Mouse (Mus musculus): ENCODE measurements at regions not wholly inside any gene's neighbourhood (a gene's known extent, or its start where the extent isn't known, plus 50 kb on each side); places are given as distances from the start of the nearest gene placed in this dataset.
A peak's percentile ranks its signal among the peaks of the same experiment; 100 is the strongest.

DNA sequence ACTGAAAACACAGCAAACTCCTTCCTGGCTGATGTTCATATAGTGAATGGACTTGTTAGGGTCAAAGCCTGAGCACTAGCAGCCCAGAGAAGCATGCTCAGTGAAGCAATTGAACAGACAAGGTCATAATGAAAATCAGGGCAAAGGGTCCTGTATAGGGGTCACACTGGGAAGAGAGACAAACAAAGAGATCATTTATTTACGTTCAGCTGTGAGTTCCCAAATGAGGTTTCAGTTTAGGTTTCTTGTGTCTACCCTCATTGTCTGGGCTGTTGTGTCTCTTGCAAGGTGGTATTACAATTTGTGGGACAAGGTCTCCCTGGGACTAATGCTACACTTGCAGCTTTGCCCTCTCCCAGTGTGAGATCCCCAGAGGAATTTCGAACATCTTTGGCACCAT, 624.4 kb upstream of the Auts2 start:
- DNase-seq (ENCODE audit: low spot score in 2 of 2): no peak
- intact Hi-C loops (cut with DNase I): no loop called here

DNA sequence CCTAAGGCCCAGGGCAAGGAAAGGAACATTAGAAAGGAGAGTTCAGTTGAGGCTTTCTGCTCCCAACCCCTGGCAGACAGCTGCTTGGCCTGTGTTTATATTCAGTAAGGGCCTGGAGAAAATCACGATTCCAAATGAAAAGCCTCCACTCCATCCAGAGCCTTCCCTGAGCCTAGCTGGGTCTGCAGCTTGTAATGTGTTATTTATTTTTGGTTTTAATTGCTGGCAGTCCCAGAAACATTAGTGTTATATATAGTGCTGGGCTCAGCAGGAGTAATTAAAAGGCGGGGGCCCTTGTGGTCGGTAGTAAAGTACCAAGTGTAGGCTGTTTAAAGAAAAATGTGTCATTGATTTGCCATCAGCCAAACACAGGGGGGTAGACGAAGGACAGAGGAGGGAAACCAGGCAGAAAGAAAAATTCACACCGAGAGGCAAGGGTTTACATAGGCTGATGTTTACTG, 623.9 kb upstream of the Auts2 start:
- no peak for DNase-seq (ENCODE audit: low spot score in 2 of 2)
- intact Hi-C loops (cut with DNase I): no loop called here

DNA sequence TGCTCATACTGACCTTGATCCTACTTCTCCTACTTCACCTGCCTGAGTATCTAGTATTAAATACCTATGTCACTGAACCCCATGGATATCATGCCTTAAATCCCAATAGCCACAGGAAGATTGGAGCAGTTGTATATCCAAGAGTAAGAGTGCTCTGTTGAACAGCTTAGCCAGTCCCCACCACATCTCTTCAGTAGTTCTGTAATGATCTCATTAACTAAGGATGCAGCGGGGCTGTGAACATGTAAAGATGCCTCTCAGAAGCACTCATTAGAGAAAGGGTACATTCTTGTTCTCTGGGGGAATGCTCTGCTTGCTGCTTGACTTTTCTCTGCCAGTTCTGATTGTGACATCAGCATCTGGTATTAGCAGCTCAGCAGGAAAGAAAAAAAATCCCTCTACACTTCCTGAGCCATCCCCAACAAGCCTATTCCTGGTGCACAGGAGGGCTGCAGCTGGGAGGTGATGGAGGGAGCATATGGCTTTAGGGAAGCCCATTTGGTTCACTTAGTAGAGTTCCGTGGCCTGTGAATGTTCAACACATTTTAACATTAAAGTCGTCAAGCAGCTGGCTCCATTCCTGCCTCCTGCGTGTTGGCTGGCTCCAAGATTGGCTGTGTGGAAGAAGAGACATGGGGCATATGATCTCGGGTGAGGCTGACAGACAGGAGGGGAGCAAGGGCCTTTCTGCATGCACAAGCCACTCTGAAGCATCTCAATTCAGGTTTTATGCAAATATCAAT, 613.1 kb upstream of the Auts2 start:
- intact Hi-C loops (cut with DNase I): no loop called here

DNA sequence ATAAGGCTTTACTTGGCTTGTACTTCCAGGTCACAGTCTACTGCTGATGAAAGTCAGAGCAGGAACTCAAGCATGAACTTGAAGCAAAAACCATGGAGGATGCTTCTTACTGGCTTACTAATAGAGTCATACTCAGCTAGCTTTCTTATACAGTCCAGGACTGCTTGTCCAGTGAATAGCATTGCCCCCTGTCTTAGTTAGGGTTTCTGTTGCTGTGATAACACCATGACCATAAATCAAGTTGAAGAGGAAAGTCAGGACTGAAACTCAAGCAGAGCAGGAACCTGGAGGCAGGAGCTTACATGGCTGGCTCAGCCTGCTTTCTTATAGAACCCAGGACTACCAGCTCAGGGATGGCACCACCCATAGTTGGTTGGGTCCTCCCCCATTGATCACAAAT, 602.9 kb upstream of the Auts2 start:
- DNase-seq (ENCODE audit: low spot score in 2 of 2): no peak
- intact Hi-C loops (cut with DNase I): no loop called here

More for the DNA sequence above, 613.1 kb upstream of the Auts2 start:
- DNase-seq (ENCODE audit: low spot score in 2 of 2): peak; percentile 41 to 57

DNA sequence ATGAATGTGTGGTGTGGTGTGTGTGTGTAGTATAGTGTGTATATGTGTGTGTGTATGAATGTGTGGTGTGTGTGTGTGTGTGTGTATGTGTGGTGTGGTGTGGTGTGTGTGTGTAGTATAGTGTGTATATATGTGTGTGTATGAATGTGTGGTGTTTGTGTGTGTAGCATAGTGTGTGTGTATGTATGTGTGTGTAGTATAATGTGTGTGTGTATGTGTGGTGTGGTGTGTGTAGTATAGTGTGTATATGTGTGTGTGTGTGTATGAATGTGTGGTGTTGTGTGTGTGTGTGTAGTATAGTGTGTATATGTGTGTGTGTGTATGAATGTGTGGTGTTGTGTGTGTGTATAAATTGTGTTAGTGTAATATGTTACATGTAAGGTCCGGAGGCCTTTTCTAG, 600.5 kb upstream of the Auts2 start:
- intact Hi-C loops (cut with DNase I): no loop called here
- no peak for DNase-seq (ENCODE audit: low spot score in 2 of 2)

DNA sequence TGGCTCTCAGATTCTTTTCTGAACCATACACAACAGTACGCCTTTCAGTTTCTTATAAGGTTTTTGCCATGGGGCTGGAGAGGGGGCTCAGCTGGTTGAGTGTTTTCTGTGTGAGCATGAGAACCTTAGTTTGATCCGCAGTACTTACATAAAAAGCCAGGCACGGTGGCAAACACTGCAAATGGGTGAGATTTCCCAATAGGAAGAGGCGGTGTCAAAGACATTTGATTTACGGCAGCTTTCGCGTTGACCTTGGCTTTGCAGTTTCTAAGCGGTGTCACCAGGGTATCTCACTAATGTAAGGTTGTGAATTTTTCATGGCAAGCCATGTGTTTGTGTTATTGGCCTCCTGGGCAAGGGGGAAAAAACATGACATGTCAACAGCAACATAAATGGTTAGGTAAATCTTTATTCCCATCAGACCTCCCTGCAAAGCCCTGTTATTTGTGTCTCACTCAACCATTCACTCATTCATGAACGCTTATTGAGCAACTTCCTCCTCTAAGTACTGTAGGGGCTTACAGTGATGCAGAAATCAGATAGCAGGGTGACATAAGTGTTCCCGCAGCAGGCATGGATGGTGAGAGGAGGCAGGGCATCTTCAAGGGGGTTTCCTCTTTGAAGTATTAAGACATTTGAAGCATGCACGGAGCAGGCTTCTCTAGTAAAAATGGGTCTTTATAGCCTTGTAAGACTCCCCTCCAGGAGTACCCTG, 599.4 kb upstream of the Auts2 start:
- intact Hi-C loops (cut with DNase I): no loop called here
- DNase-seq (ENCODE audit: low spot score in 2 of 2): no peak

DNA sequence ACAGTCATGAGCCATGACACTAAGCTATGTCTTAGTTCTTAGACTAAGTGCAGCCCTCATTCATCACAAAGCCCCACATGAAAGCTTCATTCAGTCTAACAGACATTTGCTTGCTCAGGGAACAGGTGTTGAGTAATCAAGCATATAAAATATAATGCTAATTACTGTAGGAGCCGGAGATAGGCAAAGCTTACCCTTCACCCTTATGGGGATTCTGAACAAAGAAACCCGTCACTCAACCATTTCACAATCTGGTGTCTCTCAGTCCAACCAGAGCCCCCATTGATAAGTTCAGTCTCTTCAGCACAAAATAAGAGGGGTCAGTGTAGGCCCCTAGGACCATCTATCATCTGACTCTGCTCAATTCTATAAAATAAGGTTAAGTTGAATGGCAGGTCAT, 587.9 kb upstream of the Auts2 start:
- no peak for DNase-seq (ENCODE audit: low spot score in 2 of 2)
- intact Hi-C loops (cut with DNase I): no loop called here

DNA sequence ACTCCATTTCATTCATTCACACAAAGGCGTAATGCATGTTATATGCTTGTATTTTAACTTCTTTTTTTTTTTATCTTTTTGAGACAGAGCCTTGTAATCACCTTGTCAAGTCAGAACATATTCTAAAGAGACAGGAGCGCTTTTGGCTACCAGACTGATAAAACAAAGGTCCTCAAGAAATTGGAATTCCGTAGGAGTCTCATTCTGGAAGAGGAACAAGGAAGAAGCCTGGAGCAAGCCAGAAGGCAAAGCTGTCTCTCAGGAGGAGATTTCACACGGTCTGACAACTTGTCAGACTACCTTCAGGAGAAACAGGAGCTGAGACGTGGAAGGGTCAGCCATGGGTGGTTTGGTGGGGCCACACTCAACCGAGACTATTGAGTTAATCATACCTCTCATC, 587.2 kb upstream of the Auts2 start:
- intact Hi-C loops (cut with DNase I): no loop called here
- no peak for DNase-seq (ENCODE audit: low spot score in 2 of 2)

DNA sequence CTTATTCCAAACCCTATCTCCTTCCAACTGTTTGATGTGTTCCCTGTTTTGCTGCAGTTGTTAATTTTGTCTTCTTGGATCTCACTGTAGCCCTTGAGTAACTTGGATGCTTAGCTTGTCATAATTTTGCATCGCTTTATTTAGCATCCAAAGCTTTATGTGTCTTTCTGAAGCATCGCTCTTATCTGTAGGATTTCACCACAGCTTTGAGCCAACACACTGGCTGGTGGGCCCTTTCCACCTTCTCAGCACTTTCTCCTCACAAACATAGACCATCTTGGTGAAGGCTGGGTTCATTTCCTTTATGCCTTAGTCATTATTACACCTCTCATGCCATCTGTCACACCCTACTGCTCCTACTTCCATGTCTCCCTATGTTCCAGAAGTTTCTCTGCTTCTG, 581.1 kb upstream of the Auts2 start:
- peak; percentile 11 to 23 for DNase-seq (ENCODE audit: low spot score in 2 of 2)
- intact Hi-C loops (cut with DNase I): no loop called here

DNA sequence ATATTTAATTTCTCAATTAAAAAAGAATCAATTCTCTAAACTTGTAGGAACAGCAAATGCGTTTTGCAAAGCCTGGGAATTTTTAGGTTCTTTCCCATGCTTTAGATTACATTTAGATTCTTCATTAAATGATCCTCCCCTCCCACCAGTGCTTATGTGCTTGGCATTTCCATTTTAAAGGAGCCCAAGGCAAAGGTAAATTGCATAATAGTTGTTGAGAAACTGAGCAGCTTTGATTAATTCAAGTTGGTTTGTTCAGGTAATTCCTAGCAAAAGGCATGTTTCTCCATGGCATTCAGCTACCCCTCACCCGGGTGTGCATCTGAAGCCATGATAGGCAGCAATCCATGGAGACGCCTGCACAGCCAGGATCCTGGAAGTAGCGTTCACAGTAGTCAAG, 570.8 kb upstream of the Auts2 start:
- DNase-seq (ENCODE audit: low spot score in 2 of 2): no peak
- intact Hi-C loops (cut with DNase I): no loop called here

DNA sequence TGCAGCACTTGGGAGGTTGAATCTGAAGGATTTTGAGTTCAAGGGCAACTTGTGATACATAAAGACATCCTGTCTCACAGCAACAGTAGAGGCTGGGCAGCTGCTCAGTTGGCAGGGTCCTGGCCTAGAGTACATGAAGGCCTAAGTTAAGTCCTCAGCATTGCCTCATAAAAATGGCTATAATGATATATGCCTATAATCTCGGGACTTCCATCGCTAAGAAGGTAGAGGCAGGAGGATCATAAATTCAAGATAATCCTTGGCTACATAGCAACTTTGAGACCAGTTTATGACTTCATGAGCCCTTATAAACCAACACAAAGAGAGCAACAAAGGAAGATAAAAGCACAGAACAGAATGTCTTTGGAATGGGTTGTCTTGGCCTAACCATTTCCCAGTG, 570.0 kb upstream of the Auts2 start:
- DNase-seq (ENCODE audit: low spot score in 2 of 2): no peak
- intact Hi-C loops (cut with DNase I): no loop called here

DNA sequence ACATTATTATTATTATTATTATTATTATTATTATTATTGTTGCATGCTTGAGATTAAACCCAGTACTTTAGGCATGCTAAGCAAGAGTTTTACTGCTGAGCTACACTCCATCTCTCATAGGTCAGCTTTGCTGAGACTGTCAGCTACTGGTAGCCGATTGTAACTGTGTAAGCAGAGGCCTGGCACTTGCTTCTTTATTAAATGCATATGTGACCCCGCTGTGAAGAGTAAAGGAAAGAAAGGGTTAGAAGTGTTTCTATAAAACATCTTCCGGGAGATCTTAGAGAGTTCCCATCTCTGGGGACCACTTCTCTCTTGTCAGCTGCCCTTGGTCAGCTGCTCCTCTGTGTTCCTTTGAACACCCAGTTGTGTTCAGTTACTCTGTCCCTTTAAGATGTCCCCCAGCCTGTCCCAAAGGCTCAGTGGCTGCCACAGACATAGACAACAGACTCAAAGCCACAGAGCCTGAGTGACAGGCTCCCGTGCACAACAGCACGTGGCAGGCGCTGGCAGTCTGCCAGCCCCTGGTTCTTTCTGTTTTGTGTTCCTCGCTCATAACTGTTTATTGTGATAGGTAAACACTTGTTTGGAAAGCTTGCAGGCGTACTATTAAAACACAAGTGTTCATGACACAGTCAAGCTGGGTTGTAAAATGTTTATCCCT, 563.7 kb upstream of the Auts2 start:
- DNase-seq (ENCODE audit: low spot score in 2 of 2): peak in 1 of 2 experiments; percentile 5
- intact Hi-C loops (cut with DNase I): no loop called here

DNA sequence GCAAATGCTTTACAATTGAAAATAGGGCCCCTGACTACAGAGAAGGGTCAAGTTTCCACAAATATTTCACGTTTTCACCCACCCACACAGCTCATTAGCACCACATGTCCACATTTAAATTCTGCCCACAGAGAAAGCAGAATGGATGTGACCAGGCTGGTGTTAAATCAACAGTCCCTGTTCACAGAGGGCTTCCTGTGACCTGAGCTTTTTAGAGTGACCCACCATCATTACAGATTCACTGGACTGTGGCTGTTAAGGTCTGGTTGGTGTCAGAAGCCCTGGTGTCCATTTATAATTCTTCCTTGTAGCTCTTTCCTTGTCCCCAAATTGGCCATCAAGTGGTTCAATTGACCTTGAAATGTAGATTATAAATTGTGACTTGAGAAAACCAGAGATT, 553.2 kb upstream of the Auts2 start:
- DNase-seq (ENCODE audit: low spot score in 2 of 2): no peak
- intact Hi-C loops (cut with DNase I): no loop called here

DNA sequence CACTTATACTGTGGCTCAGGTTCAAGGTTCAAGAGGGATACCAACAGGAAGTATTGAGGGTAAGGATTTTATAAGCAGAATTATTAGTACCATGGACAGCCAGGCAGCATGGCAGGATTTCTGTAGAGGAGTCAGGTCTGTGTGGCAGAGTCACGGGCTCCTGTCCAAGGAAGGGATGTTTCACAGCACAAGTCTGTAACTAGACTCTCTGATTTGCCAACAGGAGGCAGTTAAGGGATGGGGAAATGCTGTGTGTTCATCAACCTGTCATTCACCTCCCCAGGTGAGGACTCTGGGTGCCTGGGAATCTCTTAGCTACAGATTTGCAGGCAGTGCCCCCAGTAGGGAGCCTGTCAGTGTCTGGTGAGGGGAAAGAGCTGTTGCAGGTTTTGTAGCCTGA, 541.7 kb upstream of the Auts2 start:
- intact Hi-C loops (cut with DNase I): no loop called here
- no peak for DNase-seq (ENCODE audit: low spot score in 2 of 2)

DNA sequence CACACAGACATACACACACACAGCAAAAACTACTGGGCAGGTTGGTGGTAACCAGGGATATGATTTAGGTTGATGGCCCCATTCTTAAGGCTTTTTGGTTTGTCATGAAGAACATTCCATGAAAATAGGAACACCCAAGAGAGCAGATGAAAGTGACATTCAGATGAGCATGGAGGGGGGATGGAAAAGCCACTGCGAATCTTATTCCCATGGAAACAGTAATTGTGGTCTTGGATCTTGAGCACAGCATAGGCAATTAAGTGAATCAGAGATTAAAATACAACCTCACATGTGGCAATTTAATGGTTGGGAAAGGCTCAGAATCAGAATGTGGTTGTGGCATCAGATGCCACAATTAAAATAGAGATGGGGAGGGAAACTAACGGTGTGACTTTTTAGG, 537.6 kb upstream of the Auts2 start:
- intact Hi-C loops (cut with DNase I): no loop called here
- DNase-seq (ENCODE audit: low spot score in 2 of 2): no peak

DNA sequence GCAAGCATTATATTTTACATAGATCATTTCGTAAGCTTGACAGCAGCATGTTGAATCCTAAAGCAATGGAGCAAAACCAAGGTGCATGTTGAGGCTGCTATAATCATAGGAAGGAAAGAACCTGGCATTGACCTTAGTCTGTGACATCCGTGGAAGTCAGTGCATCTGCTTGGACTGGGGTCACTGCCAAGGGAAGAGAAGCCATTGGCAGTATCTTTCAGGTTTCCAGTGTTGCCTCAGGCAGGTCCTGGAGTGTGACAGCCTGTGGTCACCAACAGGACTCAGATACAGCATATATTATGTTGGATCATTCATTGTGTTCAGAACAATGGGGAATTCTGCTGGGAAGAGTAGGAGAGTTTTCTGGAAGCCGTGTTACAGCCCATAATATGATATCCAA, 535.8 kb upstream of the Auts2 start:
- DNase-seq (ENCODE audit: low spot score in 2 of 2): no peak

DNA sequence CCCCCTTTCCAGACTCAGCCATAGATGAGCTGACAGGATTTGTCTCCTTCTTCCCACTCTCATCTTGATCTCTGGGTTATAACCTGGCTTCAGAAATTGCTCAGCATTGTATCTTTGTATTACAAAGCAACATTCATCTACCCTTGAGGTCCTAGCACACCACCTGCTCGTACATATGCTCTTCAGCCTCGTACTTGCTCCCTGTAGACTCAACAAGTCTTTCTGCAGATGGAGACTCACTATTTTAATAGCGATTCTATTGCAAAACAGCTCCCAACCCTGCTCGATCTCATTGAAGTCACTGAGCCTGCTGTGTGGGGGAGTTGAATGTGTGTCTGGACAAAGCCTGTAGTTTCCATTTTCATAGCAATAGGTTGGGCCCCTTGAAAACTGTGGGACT, 535.2 kb upstream of the Auts2 start:
- intact Hi-C loops (cut with DNase I): no loop called here

More for the DNA sequence above, 535.8 kb upstream of the Auts2 start:
- intact Hi-C loops (cut with DNase I): no loop called here

DNA sequence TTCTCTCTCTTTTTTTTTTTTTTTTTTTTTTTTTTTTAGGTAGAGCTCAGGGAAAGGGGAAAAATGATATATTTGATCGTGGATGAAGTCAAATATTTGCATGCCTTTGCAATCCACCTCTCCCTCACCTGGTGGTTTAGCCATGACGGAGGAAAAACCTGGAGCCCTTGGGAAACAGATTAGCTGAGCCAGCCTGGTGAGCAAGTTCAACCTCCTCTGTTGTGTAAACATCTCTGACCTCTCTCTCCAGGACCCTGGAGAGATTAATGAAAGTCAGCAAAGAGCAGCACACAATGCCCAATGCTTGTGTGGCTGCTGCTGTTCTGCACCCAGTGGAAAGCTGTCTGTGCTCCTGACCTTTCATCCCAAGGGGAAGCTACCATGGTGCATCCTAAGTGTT, 530.2 kb upstream of the Auts2 start:
- DNase-seq (ENCODE audit: low spot score in 2 of 2): no peak
- intact Hi-C loops (cut with DNase I): no loop called here

More for the DNA sequence above, 535.2 kb upstream of the Auts2 start:
- no peak for DNase-seq (ENCODE audit: low spot score in 2 of 2)

DNA sequence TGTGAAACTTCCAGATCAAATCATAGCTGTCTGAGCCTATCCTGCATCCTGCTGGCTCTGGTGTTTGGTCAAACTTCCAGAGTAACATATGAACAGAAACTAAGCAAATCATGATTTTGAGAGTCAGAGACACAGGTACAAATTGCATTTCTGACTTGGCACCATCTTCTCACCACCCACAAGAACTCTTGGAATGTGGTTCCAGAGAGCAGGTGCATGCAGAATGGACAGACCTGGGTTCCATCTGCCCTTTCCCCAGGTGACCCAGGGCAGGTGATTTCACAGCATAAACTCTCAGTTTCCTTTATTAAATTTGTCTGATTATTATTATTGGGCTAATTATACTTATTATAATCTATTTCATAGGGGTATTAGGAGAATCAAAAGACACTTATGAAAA, 527.0 kb upstream of the Auts2 start:
- no peak for DNase-seq (ENCODE audit: low spot score in 2 of 2)
- intact Hi-C loops (cut with DNase I): no loop called here

DNA sequence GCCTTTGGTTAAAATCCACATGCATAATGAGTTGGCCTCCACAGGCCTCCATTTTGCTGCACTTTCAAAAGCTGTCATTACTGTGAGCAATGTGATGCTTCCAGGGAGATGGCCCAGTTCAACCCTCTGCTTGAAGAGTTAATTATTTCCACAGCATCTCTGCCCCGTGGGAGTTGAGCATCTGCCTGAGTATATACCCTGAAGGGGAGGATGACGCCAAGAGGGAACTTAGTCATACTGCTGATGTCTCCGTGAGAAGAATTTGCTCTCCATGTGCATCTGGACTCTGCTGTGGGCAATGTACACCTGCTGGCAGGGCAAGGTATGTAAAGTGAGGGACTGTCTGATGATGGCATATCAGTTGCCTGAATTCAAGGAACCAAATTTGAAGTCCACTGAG, 519.3 kb upstream of the Auts2 start:
- DNase-seq (ENCODE audit: low spot score in 2 of 2): peak; percentile 15 to 36

DNA sequence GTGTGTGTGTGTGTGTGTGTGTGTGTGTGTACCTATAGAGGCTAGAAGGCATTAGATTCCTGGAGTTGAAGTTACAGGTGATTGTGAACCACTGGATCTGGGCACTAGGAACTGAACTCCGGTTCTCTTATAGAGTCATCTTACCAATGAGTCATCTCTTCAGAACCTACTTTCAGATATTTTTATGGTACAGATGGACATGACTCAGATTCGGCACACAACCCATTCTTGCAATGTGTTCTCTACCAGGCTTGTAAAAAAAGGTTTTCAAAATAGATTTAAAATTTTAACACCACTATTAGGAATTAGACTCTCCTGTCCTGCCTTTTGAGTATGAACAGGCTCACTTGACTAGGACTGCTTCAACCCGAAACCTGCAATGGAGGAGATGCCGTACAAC, 504.3 kb upstream of the Auts2 start:
- no peak for DNase-seq (ENCODE audit: low spot score in 2 of 2)
- intact Hi-C loops (cut with DNase I): no loop called here

More for the DNA sequence above, 519.3 kb upstream of the Auts2 start:
- intact Hi-C loops (cut with DNase I): no loop called here

Data from left cerebral cortex, postnatal 36 days (tissue).